ENCODE assay signal across 8 mouse cellular contexts in genomic region chr4:115828572-115828902, GRCm38 (mm10). TPM values are rescaled to one million over a fixed set of nuclear protein-coding genes. Genes with fewer than 3 reads are reported as not detected.
A peak's percentile ranks its signal among the peaks of the same experiment; 100 is the strongest.
DNase-seq lines count a peak whose midpoint lies in the region; ATAC-seq and TF ChIP-seq lines count a peak whose summit lies in the region.

No protein-coding gene starts in this region.

- peaks cover 47% of the 10 kb centered on the region for H3K4me1 ChIP-seq in heart, embryonic 13.5 days
- H3K4me1 ChIP-seq in MEL (ENCODE audit: control insufficient read depth in 1 of 2, insufficient read depth in 2 of 2, low read length in 2 of 2) = peaks cover 26 to 41% of the 10 kb centered on the region in 2 experiments
- H3K4me1 ChIP-seq in hindbrain, embryonic 12.5 days = peaks cover 11% of the 10 kb centered on the region
- peaks cover 25% of the 10 kb centered on the region for H3K4me1 ChIP-seq in midbrain, embryonic 10.5 days

- no peak for TF ChIP-seq RAD21 in MEL (IDR thresholded peaks at IDR 0.05; ENCODE audit: low read depth, low read length)

- TF ChIP-seq POLR2A in MEL (IDR thresholded peaks at IDR 0.05; ENCODE audit: control insufficient read depth in 1 of 2, insufficient read depth in 1 of 2, low read depth in 1 of 2, low read length in 2 of 2, poor library complexity in 1 of 2) = no peak

- peak overlapping the region; percentile 92 for H3K9ac ChIP-seq in heart, embryonic 13.5 days
- peak overlapping the region; percentile 59 for H3K9ac ChIP-seq in MEL (ENCODE audit: control insufficient read depth, low read depth, low read length, poor library complexity, severe bottlenecking)
- H3K9ac ChIP-seq in hindbrain, embryonic 12.5 days = peak overlapping the region; percentile 78

- peak overlapping the region; percentile 91; the same call in 1 of the 2 replicates for H3K27ac ChIP-seq in heart, embryonic 13.5 days (replicated peaks)
- peak overlapping the region; percentile 22 for H3K27ac ChIP-seq in MEL (ENCODE audit: control insufficient read depth, low read depth, low read length)
- no peak overlapping the region for H3K27ac ChIP-seq in hindbrain, embryonic 12.5 days
- H3K27ac ChIP-seq in midbrain, embryonic 10.5 days (replicated peaks) = peak overlapping the region; percentile 89

- TF ChIP-seq EP300 in MEL (IDR thresholded peaks at IDR 0.05; ENCODE audit: low read depth in 1 of 2, low read length in 2 of 2) = no peak; a peak in 1 of 4 replicates

- no peak for ATAC-seq in heart, embryonic 13.5 days (ENCODE audit: extremely low read depth, insufficient number of reproducible peaks, low FRiP score, low TSS enrichment)
- no peak; the same call in 1 of the 2 replicates for ATAC-seq in hindbrain, embryonic 12.5 days (ENCODE audit: low FRiP score)
- no peak for ATAC-seq in megakaryocyte progenitor cell, adult 5-6 weeks (replicated peaks; ENCODE audit: poor library complexity)

- no peaks in the 10 kb centered on the region for H3K9me3 ChIP-seq in heart, embryonic 13.5 days
- H3K9me3 ChIP-seq in MEL (replicated peaks; ENCODE audit: insufficient read depth, low read length) = no peaks in the 10 kb centered on the region
- no peaks in the 10 kb centered on the region for H3K9me3 ChIP-seq in hindbrain, embryonic 12.5 days (replicated peaks)
- H3K9me3 ChIP-seq in midbrain, embryonic 10.5 days (replicated peaks) = no peaks in the 10 kb centered on the region

- peaks cover 4% of the 10 kb centered on the region for H3K79me2 ChIP-seq in MEL (ENCODE audit: control insufficient read depth, insufficient read depth, low read length, poor library complexity)

- intact Hi-C loops in heart, postnatal 10 days (cut with DNase I) = loop anchor here (2.0 to 5.0 kb wide), 2 partner anchors 16 to 91 kb away; partner anchors contain the start of gene Efcab14

- H3K27me3 ChIP-seq in heart, embryonic 13.5 days (replicated peaks) = no peaks in the 10 kb centered on the region
- H3K27me3 ChIP-seq in MEL (ENCODE audit: control insufficient read depth in 1 of 2, insufficient read depth in 2 of 2, low read length in 2 of 2) = no peaks in the 10 kb centered on the region
- peaks cover 6% of the 10 kb centered on the region for H3K27me3 ChIP-seq in hindbrain, embryonic 12.5 days
- H3K27me3 ChIP-seq in midbrain, embryonic 10.5 days (ENCODE audit: low read depth, poor library complexity, severe bottlenecking) = peaks cover 27% of the 10 kb centered on the region

- no peak for TF ChIP-seq CTCF in MEL (IDR thresholded peaks at IDR 0.05 in 2 of 3, conservative IDR thresholded peaks at IDR 0.05 in 1 of 3; ENCODE audit: control insufficient read depth in 1 of 3, insufficient read depth in 1 of 3, low read depth in 2 of 3, low read length in 3 of 3, poor library complexity in 1 of 3, severe bottlenecking in 1 of 3)

- H3K36me3 ChIP-seq in heart, embryonic 13.5 days = peaks cover 27% of the 10 kb centered on the region
- peaks cover 2 to 33% of the 10 kb centered on the region in 2 experiments; a peak in 3 of 4 replicates for H3K36me3 ChIP-seq in MEL (ENCODE audit: control insufficient read depth in 1 of 2, insufficient read depth in 2 of 2, low read length in 2 of 2)
- H3K36me3 ChIP-seq in hindbrain, embryonic 12.5 days = no peaks in the 10 kb centered on the region
- H3K36me3 ChIP-seq in midbrain, embryonic 10.5 days = peaks cover 5% of the 10 kb centered on the region; the same call in 1 of the 2 replicates

- peak overlapping the region; percentile 93 for H3K4me3 ChIP-seq in heart, embryonic 13.5 days
- H3K4me3 ChIP-seq in MEL (ENCODE audit: control insufficient read depth in 1 of 2, insufficient read depth in 1 of 2, low read depth in 2 of 2, low read length in 2 of 2) = peak overlapping the region; percentile 91 to 99
- H3K4me3 ChIP-seq in hindbrain, embryonic 12.5 days = peak overlapping the region; percentile 83
- peak overlapping the region; percentile 86 for H3K4me3 ChIP-seq in midbrain, embryonic 10.5 days

- WGBS in heart, embryonic 13.5 days = 5% methylated on average over 8 of the region's 8 CpGs
- WGBS in hindbrain, embryonic 12.5 days = 4% methylated on average over 8 of the region's 8 CpGs
- WGBS in midbrain, embryonic 10.5 days = 6% methylated on average over 8 of the region's 8 CpGs

- no peak for DNase-seq in heart, postnatal 10 days
- DNase-seq in MEL (ENCODE audit: low read depth, low spot score) = no peak
- DNase-seq in midbrain, embryonic 10.5 days (ENCODE audit: low spot score) = no peak
- no peak for DNase-seq in adrenal gland, adult 8-10 months
- DNase-seq in thymus, adult 18-20 months = no peak

- H3K4me2 ChIP-seq in heart, embryonic 13.5 days = peak overlapping the region; percentile 85
- peak overlapping the region; percentile 81 for H3K4me2 ChIP-seq in hindbrain, embryonic 12.5 days (replicated peaks)

TF ChIP-seq in MEL, 35 proteins besides CTCF, POLR2A, EP300 and RAD21:
- TF ChIP-seq USF1 (IDR thresholded peaks at IDR 0.05; ENCODE audit: low read depth, low read length) = no peak
- TF ChIP-seq SMC3 (IDR thresholded peaks at IDR 0.05; ENCODE audit: low read depth, low read length) = peak; percentile 12; the same call in 1 of the 2 replicates

RNA-seq across cellular contexts. Expression of gene Mob3c, which starts 0.6 kb away (rescaled TPM):
- polyA plus RNA-seq in heart, embryonic 13.5 days (2015; fragmentation: Nextera tagmentation; extraction: Ambion mirVana) = 6.4 and 7.6 TPM in 2 replicates
- 1 to 10 TPM; 6.1 to 7.0 TPM for total RNA-seq in heart, postnatal 10 days (2021)
- 11.2 and 17.7 TPM in 2 replicates for total RNA-seq in MEL (2012; rRNA removed)
- polyA plus RNA-seq in MEL (2012; ENCODE audit: insufficient read depth in 1 of 2, insufficient read length in 2 of 2, low read depth in 1 of 2, low replicate concordance in 2 of 2, missing spikeins in 1 of 2) = 1 to 10 TPM in 1 of 2 experiments, not detected in 1; 9.5 TPM
- 5.0 and 6.7 TPM in 2 replicates for polyA plus RNA-seq in hindbrain, embryonic 12.5 days (2016; fragmentation: Nextera tagmentation; extraction: Ambion mirVana)
- polyA plus RNA-seq in midbrain, embryonic 10.5 days (2016; fragmentation: Nextera tagmentation; extraction: Ambion mirVana) = 4.4 and 6.7 TPM in 2 replicates
- 10 to 100 TPM; 15.6 to 22.2 (median 16.3) TPM for total RNA-seq in adrenal gland, adult 8-10 months (2022)
- 2.3 and 3.9 TPM in 2 replicates for total RNA-seq in megakaryocyte progenitor cell, adult 5-6 weeks (2015)
- total RNA-seq in megakaryocyte progenitor cell, adult 5-6 weeks (2017) = 4.4 and 7.2 TPM in 2 replicates

RNA-seq across cellular contexts. Expression of gene Mknk1, which starts 10.5 kb away (rescaled TPM):
- polyA plus RNA-seq in heart, embryonic 13.5 days (2015; fragmentation: Nextera tagmentation; extraction: Ambion mirVana) = 18.2 and 18.6 TPM in 2 replicates
- total RNA-seq in heart, postnatal 10 days (2021) = 10 to 100 TPM; 26.2 to 30.2 TPM
- total RNA-seq in MEL (2012; rRNA removed) = 24.0 and 25.8 TPM in 2 replicates
- 10 to 100 TPM in 1 of 2 experiments, not detected in 1; 38.5 TPM for polyA plus RNA-seq in MEL (2012; ENCODE audit: insufficient read depth in 1 of 2, insufficient read length in 2 of 2, low read depth in 1 of 2, low replicate concordance in 2 of 2, missing spikeins in 1 of 2)
- 28.0 and 30.8 TPM in 2 replicates for polyA plus RNA-seq in hindbrain, embryonic 12.5 days (2016; fragmentation: Nextera tagmentation; extraction: Ambion mirVana)
- 29.7 and 31.2 TPM in 2 replicates for polyA plus RNA-seq in midbrain, embryonic 10.5 days (2016; fragmentation: Nextera tagmentation; extraction: Ambion mirVana)
- total RNA-seq in adrenal gland, adult 8-10 months (2022) = 10 to 100 TPM; 46.8 to 72.1 (median 57.8) TPM
- total RNA-seq in megakaryocyte progenitor cell, adult 5-6 weeks (2015) = 13.3 and 16.9 TPM in 2 replicates
- 48.3 and 55.5 TPM in 2 replicates for total RNA-seq in megakaryocyte progenitor cell, adult 5-6 weeks (2017)

RNA-seq across cellular contexts. Expression of gene Atpaf1, which starts 43.9 kb away (rescaled TPM):
- 54.5 and 63.2 TPM in 2 replicates for polyA plus RNA-seq in heart, embryonic 13.5 days (2015; fragmentation: Nextera tagmentation; extraction: Ambion mirVana)
- 10 to 100 TPM; 53.1 to 54.6 TPM for total RNA-seq in heart, postnatal 10 days (2021)
- 18.9 and 24.5 TPM in 2 replicates for total RNA-seq in MEL (2012; rRNA removed)
- polyA plus RNA-seq in MEL (2012; ENCODE audit: insufficient read depth in 1 of 2, insufficient read length in 2 of 2, low read depth in 1 of 2, low replicate concordance in 2 of 2, missing spikeins in 1 of 2) = 10 to 100 TPM in 1 of 2 experiments, not detected in 1; 23.4 TPM
- 41.4 and 42.1 TPM in 2 replicates for polyA plus RNA-seq in hindbrain, embryonic 12.5 days (2016; fragmentation: Nextera tagmentation; extraction: Ambion mirVana)
- 50.0 and 53.8 TPM in 2 replicates for polyA plus RNA-seq in midbrain, embryonic 10.5 days (2016; fragmentation: Nextera tagmentation; extraction: Ambion mirVana)
- 10 to 100 TPM; 58.4 to 89.8 (median 74.5) TPM for total RNA-seq in adrenal gland, adult 8-10 months (2022)
- total RNA-seq in megakaryocyte progenitor cell, adult 5-6 weeks (2015) = 32.1 and 33.7 TPM in 2 replicates
- 11.5 and 21.2 TPM in 2 replicates for total RNA-seq in megakaryocyte progenitor cell, adult 5-6 weeks (2017)

RNA-seq across cellular contexts. Expression of gene Tex38, which starts 47.7 kb away (rescaled TPM):
- polyA plus RNA-seq in heart, embryonic 13.5 days (2015; fragmentation: Nextera tagmentation; extraction: Ambion mirVana) = 0.19 TPM in 1 of 2 replicates, not detected in the other
- total RNA-seq in heart, postnatal 10 days (2021) = under 1 TPM; 0.35 to 0.67 TPM
- total RNA-seq in MEL (2012; rRNA removed) = not detected in 2 replicates
- polyA plus RNA-seq in MEL (2012; ENCODE audit: insufficient read depth in 1 of 2, insufficient read length in 2 of 2, low read depth in 1 of 2, low replicate concordance in 2 of 2, missing spikeins in 1 of 2) = under 1 TPM in 1 of 2 experiments, not detected in 1; 0.15 TPM
- polyA plus RNA-seq in hindbrain, embryonic 12.5 days (2016; fragmentation: Nextera tagmentation; extraction: Ambion mirVana) = 0.30 TPM in 1 of 2 replicates, not detected in the other
- 0.17 and 0.25 TPM in 2 replicates for polyA plus RNA-seq in midbrain, embryonic 10.5 days (2016; fragmentation: Nextera tagmentation; extraction: Ambion mirVana)
- 1 to 10 TPM; 2.0 to 4.9 (median 2.4) TPM for total RNA-seq in adrenal gland, adult 8-10 months (2022)
- not detected in 2 replicates for total RNA-seq in megakaryocyte progenitor cell, adult 5-6 weeks (2015)
- not detected in 2 replicates for total RNA-seq in megakaryocyte progenitor cell, adult 5-6 weeks (2017)

RNA-seq across cellular contexts. Expression of gene Kncn, which starts 55.7 kb away (rescaled TPM):
- polyA plus RNA-seq in heart, embryonic 13.5 days (2015; fragmentation: Nextera tagmentation; extraction: Ambion mirVana) = not detected in 2 replicates
- not detected for total RNA-seq in heart, postnatal 10 days (2021)
- not detected in 2 replicates for total RNA-seq in MEL (2012; rRNA removed)
- not detected for polyA plus RNA-seq in MEL (2012; ENCODE audit: insufficient read depth in 1 of 2, insufficient read length in 2 of 2, low read depth in 1 of 2, low replicate concordance in 2 of 2, missing spikeins in 1 of 2)
- not detected in 2 replicates for polyA plus RNA-seq in hindbrain, embryonic 12.5 days (2016; fragmentation: Nextera tagmentation; extraction: Ambion mirVana)
- 0.07 TPM in 1 of 2 replicates, not detected in the other for polyA plus RNA-seq in midbrain, embryonic 10.5 days (2016; fragmentation: Nextera tagmentation; extraction: Ambion mirVana)
- not detected for total RNA-seq in adrenal gland, adult 8-10 months (2022)
- total RNA-seq in megakaryocyte progenitor cell, adult 5-6 weeks (2015) = 0.12 TPM in 1 of 2 replicates, not detected in the other
- total RNA-seq in megakaryocyte progenitor cell, adult 5-6 weeks (2017) = 0.24 TPM in 1 of 2 replicates, not detected in the other
